Mouse (Mus musculus) retina, adult 2 months (tissue): Measurements from ENCODE around the gene Pus7l.

Experiments
- DNase-seq: peaks from one replicate; pipeline ENCODE4 v3.0.0-alpha.2; 2012; ENCODE audit warnings: low read depth, low spot score

The Pus7l gene

DNA sequence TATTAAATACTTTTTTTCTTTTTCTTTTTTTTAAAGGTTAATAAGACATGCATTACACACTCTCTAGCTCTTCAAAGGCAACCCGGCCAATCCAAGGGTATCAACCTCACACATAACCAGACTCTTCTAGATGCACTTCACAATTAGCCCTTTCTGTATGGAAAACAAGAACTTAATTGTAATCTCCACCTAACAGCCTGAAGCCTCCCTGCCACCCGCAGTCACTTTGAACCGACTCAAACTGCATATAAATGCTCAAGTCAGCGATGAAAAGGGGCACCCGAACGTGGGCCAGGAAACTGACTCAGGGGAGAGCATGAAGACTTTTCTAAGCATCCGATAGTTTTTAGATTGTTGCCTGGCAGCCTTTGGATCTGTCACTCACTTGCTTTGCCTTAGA lies 66.1 kb downstream of the Pus7l start:
- no peak for DNase-seq

DNA sequence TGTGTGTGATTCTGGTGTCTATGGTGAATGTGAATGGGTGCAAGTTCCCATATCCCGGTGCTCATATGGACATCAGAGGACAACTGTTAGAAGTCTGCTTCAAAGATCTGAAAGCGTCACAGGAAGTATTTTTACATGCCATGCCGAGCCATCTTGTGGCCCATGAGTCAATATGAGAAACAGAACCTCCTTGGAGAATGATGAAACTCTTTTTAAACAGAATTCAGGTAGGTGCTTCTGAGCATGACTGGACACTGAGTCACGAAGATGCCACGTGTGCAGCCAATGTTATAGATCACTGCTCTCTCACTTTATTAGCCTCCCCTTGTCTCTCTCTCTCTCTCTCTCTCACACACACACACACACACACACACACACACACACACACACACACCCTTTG lies 67.4 kb downstream of the Pus7l start:
- DNase-seq = no peak
